30 mouse cellular contexts compared by ENCODE assay signal in the genomic region with DNA sequence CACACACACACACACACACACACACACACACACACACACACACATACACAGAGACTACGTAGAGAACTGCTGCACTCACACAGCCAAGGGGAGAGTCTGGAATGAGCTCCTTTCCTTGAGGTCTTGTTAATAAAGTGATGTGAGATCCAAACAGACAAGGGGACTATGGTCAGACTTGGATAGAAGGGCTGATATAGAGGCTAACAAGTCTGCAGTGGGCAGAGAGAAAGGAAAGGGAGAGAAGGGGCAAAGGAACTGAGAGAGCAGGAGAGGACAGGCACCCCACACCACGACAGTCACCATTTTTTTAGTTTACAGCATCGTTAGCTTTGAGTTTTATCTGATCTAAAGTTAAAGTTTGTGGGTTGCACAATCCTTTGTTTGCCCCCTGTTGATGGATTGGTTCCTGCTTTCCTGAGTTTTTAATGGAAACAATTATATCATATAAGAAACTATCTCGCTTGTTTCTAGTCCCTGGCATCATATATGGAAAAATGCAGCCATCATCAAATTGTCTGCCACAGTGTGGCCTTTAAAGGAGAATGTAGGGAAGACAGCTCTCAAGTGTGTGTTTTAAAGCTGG. TPM values are rescaled to one million over a fixed set of nuclear protein-coding genes. Genes with fewer than 3 reads are reported as not detected.
"Had no signal": no experiment of that assay in that cellular context is flagged by ENCODE, and none has a peak within 500 bp of the region (broad histone marks: within the 10 kb centered on the region; RNA-seq: fewer than 3 reads in every experiment).

Gene Gm17571 (minus strand): TSS at position 51 of the 583 bp plus-strand sequence.

- H3K4me1 ChIP-seq: midbrain, embryonic 15.5 days had no signal

- H3K4me2 ChIP-seq: midbrain, embryonic 15.5 days; neural tube, embryonic 13.5 days had no signal

- H3K4me3 ChIP-seq: left cerebral cortex, adult 2 months; midbrain, embryonic 10.5 days; midbrain, embryonic 15.5 days; neural tube, embryonic 13.5 days had no signal

- H3K9ac ChIP-seq: liver, embryonic 14.5 days; liver, postnatal 0 days; midbrain, embryonic 15.5 days; neural tube, embryonic 13.5 days had no signal

- H3K27me3 ChIP-seq: midbrain, embryonic 15.5 days; neural tube, embryonic 13.5 days had no signal

- DNase-seq: kidney, adult 2 months; kidney, postnatal 10 days; kidney, postnatal 36 days; layer of hippocampus, postnatal 36 days; liver, postnatal 0 days; lung, postnatal 14 days; thymus, adult 18-20 months; thymus, postnatal 36 days had no signal

- H3K9me3 ChIP-seq: midbrain, embryonic 10.5 days; midbrain, embryonic 15.5 days; neural tube, embryonic 13.5 days had no signal

- H3K27ac ChIP-seq: left cerebral cortex, adult 2 months; liver, embryonic 14.5 days; midbrain, embryonic 10.5 days; midbrain, embryonic 15.5 days; neural tube, embryonic 13.5 days had no signal

- ATAC-seq: intestine, embryonic 16.5 days; liver, postnatal 0 days; midbrain, embryonic 15.5 days had no signal

- H3K36me3 ChIP-seq: midbrain, embryonic 10.5 days; midbrain, embryonic 15.5 days; neural tube, embryonic 13.5 days had no signal

RNA-seq across cellular contexts. Expression of gene Gm17571, which starts in this region (rescaled TPM):
- total RNA-seq: layer of hippocampus, adult 8-10 months; layer of hippocampus, postnatal 10 days; layer of hippocampus, postnatal 36 days; left cerebral cortex, adult 2 months; left cerebral cortex, postnatal 10 days; left cerebral cortex, postnatal 36 days; liver, adult 2 months; megakaryocyte progenitor cell, adult 5-6 weeks; neutrophil, adult 5-6 weeks had no signal
- polyA plus RNA-seq: inflammation-experienced regulatory T-cells, adult 6 months; intestine, embryonic 16.5 days; kidney, adult 2 months; kidney, embryonic 14.5 days; limb, embryonic 11.5 days; limb, embryonic 14.5 days; liver, adult 2 months; liver, embryonic 14.5 days; liver, postnatal 0 days; midbrain, embryonic 10.5 days; midbrain, embryonic 15.5 days; neural tube, embryonic 13.5 days; small intestine, adult 2 months; spleen, adult 2 months; stomach, embryonic 16.5 days; testis, adult 2 months; urinary bladder, adult 2 months had no signal
